Mouse (Mus musculus): ENCODE measurements around the gene Tmem28.

Gene Tmem28

GRCm38 (mm10) chrX:99820790-99821395 lies at the start of gene Tmem28:
Gene Tmem28 (plus strand): TSS chrX:99821021.
- no peak for DNase-seq

GRCm38 (mm10) chrX:99780308-99780707 lies 40.5 kb upstream of the Tmem28 start:
- no peak for DNase-seq

- peak; percentile 41 for DNase-seq
Observed at GRCm38 (mm10) chrX:99808375-99808774, 12.4 kb upstream of the Tmem28 start.

- DNase-seq = peak; percentile 61
Observed at GRCm38 (mm10) chrX:99819395-99819935, 1.4 kb upstream of the Tmem28 start.

GRCm38 (mm10) chrX:99819936-99820789 lies 658 bp upstream of the Tmem28 start:
- peak; percentile 35 for DNase-seq

- no peak for DNase-seq
Observed at GRCm38 (mm10) chrX:99842090-99842489, 21.3 kb downstream of the Tmem28 start.

GRCm38 (mm10) chrX:99853261-99853741 lies 32.5 kb downstream of the Tmem28 start:
- peak; percentile 72 for DNase-seq

- DNase-seq = no peak
Observed at GRCm38 (mm10) chrX:99853834-99854233, 33.0 kb downstream of the Tmem28 start.

- DNase-seq = no peak
Observed at GRCm38 (mm10) chrX:99872228-99872627, 51.4 kb downstream of the Tmem28 start.

GRCm38 (mm10) chrX:99872632-99873201 lies 51.9 kb downstream of the Tmem28 start:
- no peak for DNase-seq

GRCm38 (mm10) chrX:99873259-99873919 lies 52.6 kb downstream of the Tmem28 start:
- DNase-seq = no peak

GRCm38 (mm10) chrX:99873920-99874296 lies 53.1 kb downstream of the Tmem28 start:
- DNase-seq = no peak

GRCm38 (mm10) chrX:99876781-99877180 lies 56.0 kb downstream of the Tmem28 start:
- no peak for DNase-seq

GRCm38 (mm10) chrX:99883396-99883795 lies 62.6 kb downstream of the Tmem28 start:
- DNase-seq = no peak

All from kidney, adult 18-20 months (tissue).